ENCODE assay signal across 16 mouse cellular contexts in genomic region chr11:55041348-55041747, GRCm38 (mm10). TPM values are rescaled to one million over a fixed set of nuclear protein-coding genes. Genes with fewer than 3 reads are reported as not detected.
DNase-seq lines count a peak whose midpoint lies in the region; ATAC-seq and TF ChIP-seq lines count a peak whose summit lies in the region.
"Had no signal": no experiment of that assay in that cellular context is flagged by ENCODE, and none has a peak within 500 bp of the region (broad histone marks: within the 10 kb centered on the region; RNA-seq: fewer than 3 reads in every experiment).

No protein-coding gene starts in this region.

- no peak for DNase-seq in cerebellum, adult 2 months
- no peak for DNase-seq in cerebellum, postnatal 36 days
- DNase-seq in kidney, postnatal 10 days = peak; percentile 43
- no peak for DNase-seq in kidney, adult 9 months
- DNase-seq in testis, postnatal 10 days (ENCODE audit: low spot score) = peak; percentile 73
- no peak for DNase-seq in testis, postnatal 14 days (ENCODE audit: low spot score)
- DNase-seq in thymus, postnatal 25 days = peak; percentile 23
- DNase-seq in midbrain, embryonic 14.5 days = no peak
- DNase-seq: cerebellum, adult 8-10 months; spleen, adult 18-20 months had no signal

- ATAC-seq in midbrain, embryonic 14.5 days (ENCODE audit: low FRiP score, low TSS enrichment) = no peak
- ATAC-seq: forebrain, embryonic 16.5 days; inflammation-experienced regulatory T-cells, adult 6 months; midbrain, embryonic 15.5 days had no signal

- no peak overlapping the region for H3K4me3 ChIP-seq in cerebellum, adult 2 months (replicated peaks; ENCODE audit: insufficient read depth, low read depth, low read length)
- no peak overlapping the region for H3K4me3 ChIP-seq in midbrain, embryonic 14.5 days (replicated peaks; ENCODE audit: low read depth, low read length)
- H3K4me3 ChIP-seq: embryonic facial prominence, embryonic 13.5 days; heart, embryonic 10.5 days; limb, embryonic 15.5 days; midbrain, embryonic 15.5 days had no signal

- H3K4me2 ChIP-seq in midbrain, embryonic 14.5 days (ENCODE audit: low read length) = no peak overlapping the region
- H3K4me2 ChIP-seq: embryonic facial prominence, embryonic 13.5 days; limb, embryonic 15.5 days; midbrain, embryonic 15.5 days had no signal

- no peaks in the 10 kb centered on the region for H3K36me3 ChIP-seq in midbrain, embryonic 14.5 days (ENCODE audit: control insufficient read depth, insufficient read depth, low read length)
- H3K36me3 ChIP-seq: embryonic facial prominence, embryonic 13.5 days; heart, embryonic 10.5 days; limb, embryonic 15.5 days; midbrain, embryonic 15.5 days had no signal

- H3K4me1 ChIP-seq in cerebellum, adult 2 months (ENCODE audit: control insufficient read depth, insufficient read depth, low read length) = no peaks in the 10 kb centered on the region
- no peaks in the 10 kb centered on the region for H3K4me1 ChIP-seq in midbrain, embryonic 14.5 days (ENCODE audit: control insufficient read depth, insufficient read depth, low read length)
- H3K4me1 ChIP-seq: embryonic facial prominence, embryonic 13.5 days; midbrain, embryonic 15.5 days had no signal

- TF ChIP-seq POLR2A in cerebellum, adult 2 months (IDR thresholded peaks at IDR 0.05; ENCODE audit: borderline replicate concordance, insufficient read depth, low read length) = no peak

- no peak overlapping the region for H3K9ac ChIP-seq in midbrain, embryonic 14.5 days (replicated peaks; ENCODE audit: low read length)
- H3K9ac ChIP-seq: embryonic facial prominence, embryonic 13.5 days; limb, embryonic 15.5 days; midbrain, embryonic 15.5 days had no signal

- H3K27ac ChIP-seq in cerebellum, adult 2 months (ENCODE audit: insufficient read depth, low read length) = no peak overlapping the region
- H3K27ac ChIP-seq in midbrain, embryonic 14.5 days (replicated peaks; ENCODE audit: low read depth, low read length) = no peak overlapping the region
- H3K27ac ChIP-seq: embryonic facial prominence, embryonic 13.5 days; heart, embryonic 10.5 days; limb, embryonic 15.5 days; midbrain, embryonic 15.5 days had no signal

- H3K9me3 ChIP-seq in midbrain, embryonic 14.5 days (ENCODE audit: control insufficient read depth, low read length) = no peaks in the 10 kb centered on the region
- H3K9me3 ChIP-seq: embryonic facial prominence, embryonic 13.5 days; heart, embryonic 10.5 days; limb, embryonic 15.5 days; midbrain, embryonic 15.5 days had no signal

- TF ChIP-seq CTCF in cerebellum, adult 2 months (IDR thresholded peaks at IDR 0.05; ENCODE audit: borderline replicate concordance, insufficient read depth, low read depth, low read length) = peak; percentile 23; the same call in 1 of the 2 replicates

- H3K27me3 ChIP-seq in cerebellum, adult 2 months (ENCODE audit: control insufficient read depth, insufficient read depth, low read length) = no peaks in the 10 kb centered on the region
- H3K27me3 ChIP-seq in midbrain, embryonic 14.5 days (ENCODE audit: control insufficient read depth, insufficient read depth, low read length) = no peaks in the 10 kb centered on the region
- H3K27me3 ChIP-seq: embryonic facial prominence, embryonic 13.5 days; limb, embryonic 15.5 days; midbrain, embryonic 15.5 days had no signal

- 87% methylated on average over 4 of the region's 4 CpGs for WGBS in cerebellum, adult 2 months
- WGBS in midbrain, embryonic 14.5 days = 84% methylated on average over 4 of the region's 4 CpGs

RNA-seq across cellular contexts. Expression of gene Anxa6, which starts 8.1 kb away (rescaled TPM):
- polyA plus RNA-seq in cerebellum, adult 2 months (2012; rRNA removed) = 131 and 141 TPM in 2 replicates
- 14.3 and 38.3 TPM in 2 replicates for polyA plus RNA-seq in midbrain, embryonic 14.5 days (2014; fragmentation: Nextera tagmentation; extraction: Ambion mirVana)

RNA-seq across cellular contexts. Expression of gene Ccdc69, which starts 36.6 kb away (rescaled TPM):
- 5.4 and 6.1 TPM in 2 replicates for polyA plus RNA-seq in cerebellum, adult 2 months (2012; rRNA removed)
- 0.14 and 0.26 TPM in 2 replicates for polyA plus RNA-seq in midbrain, embryonic 14.5 days (2014; fragmentation: Nextera tagmentation; extraction: Ambion mirVana)

RNA-seq across cellular contexts. Expression of gene Gm2a, which starts 56.6 kb away (rescaled TPM):
- polyA plus RNA-seq in cerebellum, adult 2 months (2012; rRNA removed) = 47.0 and 53.0 TPM in 2 replicates
- polyA plus RNA-seq in midbrain, embryonic 14.5 days (2014; fragmentation: Nextera tagmentation; extraction: Ambion mirVana) = 23.4 and 23.6 TPM in 2 replicates

Comparison
In these comparisons a context has a peak if more than half of its experiments do, and no peak if none do; other contexts are left out.
1. DNase-seq: peak in kidney, postnatal 10 days (single experiment), testis, postnatal 10 days (single experiment) and thymus, postnatal 25 days (single experiment); none in cerebellum, adult 2 months (0 of 2), cerebellum, postnatal 36 days (0 of 2), kidney, adult 9 months (single experiment), testis, postnatal 14 days (single experiment) and midbrain, embryonic 14.5 days (single experiment).